ENCODE assay signal across 8 mouse cellular contexts in genomic region chr17:47873341-47873791, GRCm38 (mm10). TPM values are rescaled to one million over a fixed set of nuclear protein-coding genes. Genes with fewer than 3 reads are reported as not detected.
A peak's percentile ranks its signal among the peaks of the same experiment; 100 is the strongest.
DNase-seq lines count a peak whose midpoint lies in the region; ATAC-seq and TF ChIP-seq lines count a peak whose summit lies in the region.

No protein-coding gene starts in this region.

- peak; percentile 86 for DNase-seq in ES-CJ7 (ENCODE audit: low read depth, low spot score)
- peak; percentile 72 for DNase-seq in cerebellum, adult 11-12 months
- peak; percentile 92 for DNase-seq in forebrain, postnatal 0 days
- peak; percentile 91 for DNase-seq in heart, postnatal 4 days
- peak; percentile 87 to 89 for DNase-seq in layer of hippocampus, adult 2 months (ENCODE audit: low spot score in 2 of 2)
- peak; percentile 87 for DNase-seq in lung, adult 2 months
- peak; percentile 76 to 86 for DNase-seq in thymus, adult 18-20 months

- 15% methylated on average over 9 of the region's 9 CpGs for WGBS in forebrain, postnatal 0 days
- WGBS in lung, adult 2 months, result 2% methylated on average over 9 of the region's 9 CpGs

- no peaks in the 10 kb centered on the region for H3K27me3 ChIP-seq in forebrain, postnatal 0 days (ENCODE audit: insufficient read depth, low read length)

- H3K9ac ChIP-seq in forebrain, postnatal 0 days, result no peak overlapping the region

- H3K9me3 ChIP-seq in forebrain, postnatal 0 days (ENCODE audit: low read length), result no peaks in the 10 kb centered on the region

- 0 out of 2 replicates have a peak overlapping the region, but pooled peaks have one; percentile 5 for H3K27ac ChIP-seq in forebrain, postnatal 0 days (ENCODE audit: low read depth, low read length)
- peak overlapping the region; percentile 74 for H3K27ac ChIP-seq in layer of hippocampus, adult 2 months

- TF ChIP-seq POLR2A in lung, adult 2 months (IDR thresholded peaks at IDR 0.05; ENCODE audit: borderline replicate concordance, extremely low read depth, low read depth, low read length), result no peak

- peak; percentile 78 for ATAC-seq in forebrain, postnatal 0 days
- ATAC-seq in neutrophil, adult 5-6 weeks (ENCODE audit: extremely low read depth, insufficient number of reproducible peaks, low FRiP score, poor library complexity, severe bottlenecking), result peak; percentile 91

- H3K4me2 ChIP-seq in forebrain, postnatal 0 days (ENCODE audit: low read depth), result peak overlapping the region; percentile 29

- peak; percentile 90 for TF ChIP-seq CTCF in forebrain, postnatal 0 days (IDR thresholded peaks at IDR 0.05; ENCODE audit: low read depth)
- TF ChIP-seq CTCF in layer of hippocampus, adult 2 months (conservative IDR thresholded peaks at IDR 0.05), result peak; percentile 97
- TF ChIP-seq CTCF in lung, adult 2 months (IDR thresholded peaks at IDR 0.05; ENCODE audit: insufficient read depth, low read length), result peak; percentile 86

- H3K4me3 ChIP-seq in forebrain, postnatal 0 days (ENCODE audit: low read depth, low read length), result no peak overlapping the region
- H3K4me3 ChIP-seq in layer of hippocampus, adult 2 months, result peak overlapping the region; percentile 25
- H3K4me3 ChIP-seq in lung, adult 2 months (replicated peaks; ENCODE audit: extremely low read depth, low read depth, low read length), result peak overlapping the region; percentile 4

- peaks cover 51% of the 10 kb centered on the region for H3K36me3 ChIP-seq in forebrain, postnatal 0 days (ENCODE audit: insufficient read depth)

- H3K4me1 ChIP-seq in forebrain, postnatal 0 days (ENCODE audit: insufficient read depth), result peaks cover 32% of the 10 kb centered on the region
- H3K4me1 ChIP-seq in lung, adult 2 months (ENCODE audit: control insufficient read depth, insufficient read depth, low read length), result no peaks in the 10 kb centered on the region; the same call in 1 of the 2 replicates

RNA-seq across cellular contexts. Expression of gene Mdfi, which starts 38.9 kb away (rescaled TPM):
- total RNA-seq in forebrain, postnatal 0 days (2014; rRNA removed), result 9.5 and 17.5 TPM in 2 replicates
- 0.99 and 1.3 TPM in 2 replicates for polyA plus RNA-seq in forebrain, postnatal 0 days (2015; fragmentation: Nextera tagmentation; extraction: Ambion mirVana)
- total RNA-seq in heart, postnatal 4 days (2021), result 10 to 100 TPM; 16.4 to 20.2 TPM
- under 1 TPM; 0.49 to 0.83 TPM for total RNA-seq in layer of hippocampus, adult 2 months (2021)
- polyA plus RNA-seq in lung, adult 2 months (2012; rRNA removed), result 38.8 and 51.1 TPM in 2 replicates
- total RNA-seq in neutrophil, adult 5-6 weeks (2017), result not detected in 2 replicates

RNA-seq across cellular contexts. Expression of gene Foxp4, which starts 51.1 kb away (rescaled TPM):
- 108 and 109 TPM in 2 replicates for total RNA-seq in forebrain, postnatal 0 days (2014; rRNA removed)
- polyA plus RNA-seq in forebrain, postnatal 0 days (2015; fragmentation: Nextera tagmentation; extraction: Ambion mirVana), result 45.7 and 56.4 TPM in 2 replicates
- total RNA-seq in heart, postnatal 4 days (2021), result 10 to 100 TPM; 18.1 to 19.6 TPM
- total RNA-seq in layer of hippocampus, adult 2 months (2021), result 10 to 100 TPM; 52.1 to 53.3 TPM
- 100 and 117 TPM in 2 replicates for polyA plus RNA-seq in lung, adult 2 months (2012; rRNA removed)
- 13.2 and 19.2 TPM in 2 replicates for total RNA-seq in neutrophil, adult 5-6 weeks (2017)
